Mouse (Mus musculus): ENCODE data around the gene 1700028J19Rik. TPM values are rescaled to one million over a fixed set of nuclear protein-coding genes. Genes with fewer than 3 reads are reported as not detected.
A peak's percentile ranks its signal among the peaks of the same experiment; 100 is the strongest.

Gene 1700028J19Rik
- total and polyA plus RNA-seq, 2 experiments from 2014 or later: 1.2 to 1.6 TPM

GRCm38 (mm10) chr7:44269397-44269796 is 22.9 kb upstream of the 1700028J19Rik start:
- no peaks in the 10 kb centered on the region for H3K4me1 ChIP-seq (ENCODE audit: insufficient read depth, low read length)
- H3K27ac ChIP-seq: no peak overlapping the region
- 91% methylated on average over 2 of the region's 2 CpGs for WGBS
- no peak overlapping the region for H3K9ac ChIP-seq (replicated peaks; ENCODE audit: low read length)
- ATAC-seq: no peak
- no peak overlapping the region for H3K4me3 ChIP-seq (ENCODE audit: low read length)
- H3K27me3 ChIP-seq (ENCODE audit: insufficient read depth, low read length): no peaks in the 10 kb centered on the region
- no peak for DNase-seq (ENCODE audit: low spot score)
- TF ChIP-seq CTCF (IDR thresholded peaks at IDR 0.05; ENCODE audit: low read depth): no peak
- no peaks in the 10 kb centered on the region for H3K36me3 ChIP-seq (ENCODE audit: insufficient read depth, low read length)
- no peaks in the 10 kb centered on the region for H3K9me3 ChIP-seq (ENCODE audit: low read length)
- H3K4me2 ChIP-seq (ENCODE audit: low read depth, low read length): no peak overlapping the region

GRCm38 (mm10) chr7:44268117-44268516 is 21.6 kb upstream of the 1700028J19Rik start:
- DNase-seq (ENCODE audit: low spot score): no peak
- Histone ChIP-seq H3K36me3 (ENCODE audit: insufficient read depth, low read length) (no peaks in the 10 kb centered on the region), H3K4me1 (ENCODE audit: insufficient read depth, low read length) (no peaks in the 10 kb centered on the region), H3K27me3 (ENCODE audit: insufficient read depth, low read length) (no peaks in the 10 kb centered on the region), H3K9me3 (ENCODE audit: low read length) (no peaks in the 10 kb centered on the region), H3K27ac (no peak overlapping the region), H3K4me3 (ENCODE audit: low read length) (no peak overlapping the region), H3K9ac (replicated peaks; ENCODE audit: low read length) (no peak overlapping the region), H3K4me2 (ENCODE audit: low read depth, low read length) (no peak overlapping the region)
- no peak for TF ChIP-seq CTCF (IDR thresholded peaks at IDR 0.05; ENCODE audit: low read depth)
- no peak for ATAC-seq
- WGBS: 85% methylated on average over 11 of the region's 11 CpGs

GRCm38 (mm10) chr7:44262791-44263643 is 16.5 kb upstream of the 1700028J19Rik start:
- H3K27ac ChIP-seq: peak overlapping the region; percentile 32; the same call in 1 of the 2 replicates
- peak overlapping the region; percentile 48; the same call in 1 of the 2 replicates for H3K9ac ChIP-seq (replicated peaks; ENCODE audit: low read length)
- WGBS: under 1% methylated on average over 34 of the region's 34 CpGs
- no peaks in the 10 kb centered on the region for H3K27me3 ChIP-seq (ENCODE audit: insufficient read depth, low read length)
- H3K4me3 ChIP-seq (ENCODE audit: low read length): peak overlapping the region; percentile 37
- ATAC-seq: peak; percentile 88
- TF ChIP-seq CTCF (IDR thresholded peaks at IDR 0.05; ENCODE audit: low read depth): peak; percentile 97
- H3K36me3 ChIP-seq (ENCODE audit: insufficient read depth, low read length): no peaks in the 10 kb centered on the region
- no peaks in the 10 kb centered on the region for H3K9me3 ChIP-seq (ENCODE audit: low read length)
- peak overlapping the region; percentile 77 for H3K4me2 ChIP-seq (ENCODE audit: low read depth, low read length)
- peak; percentile 98 for DNase-seq (ENCODE audit: low spot score)
- H3K4me1 ChIP-seq (ENCODE audit: insufficient read depth, low read length): no peaks in the 10 kb centered on the region

- Histone ChIP-seq H3K9ac (replicated peaks; ENCODE audit: low read length) (no peak within 1 kb of the TSS), H3K27me3 (ENCODE audit: insufficient read depth, low read length) (no peaks in the 10 kb centered on the region), H3K4me3 (ENCODE audit: low read length) (no peak within 1 kb of the TSS), H3K9me3 (ENCODE audit: low read length) (no peaks in the 10 kb centered on the region), H3K36me3 (ENCODE audit: insufficient read depth, low read length) (no peaks in the 10 kb centered on the region), H3K4me2 (ENCODE audit: low read depth, low read length) (no peak within 1 kb of the TSS), H3K27ac (no peak within 1 kb of the TSS), H3K4me1 (ENCODE audit: insufficient read depth, low read length) (no peaks in the 10 kb centered on the region)
- 37% methylated on average over 5 of the region's 5 CpGs for WGBS
- no peak for ATAC-seq
- DNase-seq (ENCODE audit: low spot score): no peak
- no peak for TF ChIP-seq CTCF (IDR thresholded peaks at IDR 0.05; ENCODE audit: low read depth)
Observed at GRCm38 (mm10) chr7:44261147-44261546, 14.7 kb upstream of the 1700028J19Rik start, which contains the start of gene Gm15517. Gene Gm15517 (plus strand): TSS chr7:44261447.

GRCm38 (mm10) chr7:44260410-44260809 is 13.9 kb upstream of the 1700028J19Rik start:
- Histone ChIP-seq H3K9me3 (ENCODE audit: low read length) (no peaks in the 10 kb centered on the region), H3K27me3 (ENCODE audit: insufficient read depth, low read length) (no peaks in the 10 kb centered on the region), H3K36me3 (ENCODE audit: insufficient read depth, low read length) (no peaks in the 10 kb centered on the region), H3K27ac (no peak overlapping the region), H3K4me1 (ENCODE audit: insufficient read depth, low read length) (no peaks in the 10 kb centered on the region), H3K4me3 (ENCODE audit: low read length) (no peak overlapping the region), H3K4me2 (ENCODE audit: low read depth, low read length) (no peak overlapping the region), H3K9ac (replicated peaks; ENCODE audit: low read length) (no peak overlapping the region)
- WGBS: 75% methylated on average over 6 of the region's 6 CpGs
- TF ChIP-seq CTCF (IDR thresholded peaks at IDR 0.05; ENCODE audit: low read depth): no peak
- ATAC-seq (no peak), DNase-seq (ENCODE audit: low spot score) (no peak)

- Histone ChIP-seq H3K4me1 (ENCODE audit: insufficient read depth, low read length) (no peaks in the 10 kb centered on the region), H3K4me2 (ENCODE audit: low read depth, low read length) (no peak within 1 kb of the TSS), H3K27me3 (ENCODE audit: insufficient read depth, low read length) (no peaks in the 10 kb centered on the region), H3K27ac (no peak within 1 kb of the TSS), H3K36me3 (ENCODE audit: insufficient read depth, low read length) (no peaks in the 10 kb centered on the region; the same call in 1 of the 2 replicates), H3K4me3 (ENCODE audit: low read length) (no peak within 1 kb of the TSS), H3K9me3 (ENCODE audit: low read length) (no peaks in the 10 kb centered on the region), H3K9ac (replicated peaks; ENCODE audit: low read length) (no peak within 1 kb of the TSS)
- ATAC-seq (no peak), DNase-seq (ENCODE audit: low spot score) (no peak)
- 83% methylated on average over 4 of the region's 4 CpGs for WGBS
- no peak for TF ChIP-seq CTCF (IDR thresholded peaks at IDR 0.05; ENCODE audit: low read depth)
Observed at GRCm38 (mm10) chr7:44257278-44257677, 10.8 kb upstream of the 1700028J19Rik start, which contains the start of gene Acp4. Gene Acp4 (minus strand): TSS chr7:44257378.

- 68% methylated on average over 6 of the region's 6 CpGs for WGBS
- TF ChIP-seq CTCF (IDR thresholded peaks at IDR 0.05; ENCODE audit: low read depth): no peak
Observed at GRCm38 (mm10) chr7:44254930-44255329, 8.4 kb upstream of the 1700028J19Rik start.

More at GRCm38 (mm10) chr7:44254930-44255329, 8.4 kb upstream of the 1700028J19Rik start:
- DNase-seq (ENCODE audit: low spot score) (no peak), ATAC-seq (no peak)
- Histone ChIP-seq H3K9me3 (ENCODE audit: low read length) (no peaks in the 10 kb centered on the region), H3K4me2 (ENCODE audit: low read depth, low read length) (no peak overlapping the region), H3K27me3 (ENCODE audit: insufficient read depth, low read length) (no peaks in the 10 kb centered on the region), H3K9ac (replicated peaks; ENCODE audit: low read length) (no peak overlapping the region), H3K36me3 (ENCODE audit: insufficient read depth, low read length) (peaks cover 6% of the 10 kb centered on the region; the same call in 1 of the 2 replicates), H3K4me1 (ENCODE audit: insufficient read depth, low read length) (no peaks in the 10 kb centered on the region), H3K4me3 (ENCODE audit: low read length) (no peak overlapping the region), H3K27ac (no peak overlapping the region)

All from hindbrain, postnatal 0 days (tissue).